Mouse (Mus musculus): ENCODE data around the gene Dab2ip.

GRCm38 (mm10) chr2:35693037-35693436 is 135.0 kb downstream of the Dab2ip start:
- TF ChIP-seq EP300 (IDR thresholded peaks at IDR 0.05; ENCODE audit: low read depth) (no peak), CTCF (IDR thresholded peaks at IDR 0.05; ENCODE audit: low read depth) (no peak)
